Mouse (Mus musculus) common myeloid progenitor, adult 5-6 weeks (primary cell): Measurements from ENCODE around the gene Stk26. TPM values are rescaled to one million over a fixed set of nuclear protein-coding genes. Genes with fewer than 3 reads are reported as not detected.

Source experiments
- ATAC-seq: replicated peaks from 2 replicates; pipeline ENCODE4 v1.8.0; 2016; ENCODE audit warnings: low read depth, mild to moderate bottlenecking, moderate TSS enrichment, inconsistent platforms; ENCODE audit not compliant: poor library complexity, severe bottlenecking
- total RNA-seq: library from RNA; stranded (forward); fragments of 200-1000, 187-1606 nt; gene quantifications from 2 replicates; pipeline ENCODE4 v1.2.3, GENCODE M21; 2017

Gene Stk26
- 132 and 150 TPM in 2 replicates for total RNA-seq

DNA sequence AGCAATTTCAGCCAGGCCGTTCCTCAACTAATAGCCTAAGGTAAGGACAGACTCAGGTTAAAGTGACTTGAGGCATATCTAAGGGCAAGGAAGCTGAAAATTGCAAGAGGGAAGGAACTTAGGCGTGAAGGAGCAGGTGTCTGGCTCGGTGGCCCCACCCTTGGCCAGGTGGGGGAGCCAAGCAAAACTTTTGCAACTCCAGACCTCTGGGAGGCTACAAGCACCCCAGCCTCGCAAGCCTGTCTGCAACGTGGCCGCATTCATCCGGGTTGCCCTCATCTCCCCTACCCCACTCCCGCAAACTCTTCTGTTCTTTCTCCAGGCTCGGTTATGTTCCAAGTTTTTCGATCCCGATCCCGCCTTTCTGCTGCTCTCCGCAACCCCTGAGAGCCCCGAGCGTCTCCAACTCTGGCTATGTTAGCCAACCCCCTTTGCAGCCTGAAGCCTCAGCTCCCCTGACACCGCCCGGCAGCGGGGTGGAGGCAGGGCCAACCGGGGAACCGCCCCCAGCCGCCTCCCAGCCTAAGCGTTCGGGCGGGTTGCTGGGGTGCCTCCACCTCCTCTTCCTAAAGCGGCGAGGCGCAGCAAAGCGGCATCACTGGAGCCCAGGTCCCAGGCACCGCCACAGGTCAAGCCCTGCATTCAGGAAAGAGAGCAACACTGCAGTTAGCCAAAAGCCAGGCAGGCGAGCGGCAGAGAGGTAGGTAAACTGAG is at the start of gene Stk26:
Gene Stk26 (plus strand): TSS at position 201 of the 714 bp plus-strand sequence.
- ATAC-seq = peak; percentile 94

DNA sequence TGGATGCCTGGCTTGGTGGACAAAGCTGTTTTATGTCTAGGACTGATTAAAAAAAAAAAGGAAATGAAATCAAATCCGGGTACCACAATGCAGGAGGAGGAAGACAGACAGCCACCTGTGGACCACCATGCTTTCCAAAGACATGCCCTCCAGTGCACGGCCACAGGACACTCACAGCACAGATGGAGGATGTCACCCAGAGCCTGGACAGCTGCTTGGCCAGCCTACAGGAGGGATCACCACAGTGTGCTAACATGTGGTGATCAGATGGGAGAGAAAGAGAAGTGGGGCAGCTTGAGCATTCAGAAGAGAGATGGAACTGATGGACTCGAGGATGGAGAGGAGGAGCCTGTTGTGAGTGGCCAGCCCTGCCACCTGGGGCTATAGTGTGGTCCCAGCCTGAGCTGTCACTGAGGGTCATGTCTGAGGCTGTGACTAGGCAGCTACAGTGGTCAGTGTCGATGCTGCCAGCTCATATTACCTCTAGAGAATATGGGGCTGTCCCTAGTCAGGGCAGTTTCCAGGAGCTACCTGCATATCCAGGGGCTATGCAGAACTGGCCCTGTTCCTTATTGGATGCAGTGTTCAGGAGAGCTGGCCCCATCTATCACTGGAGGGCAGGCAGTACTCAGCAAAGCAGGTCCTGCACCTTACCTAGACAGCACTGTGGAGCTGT is 47.7 kb upstream of the Stk26 start:
- ATAC-seq = peak; percentile 76

DNA sequence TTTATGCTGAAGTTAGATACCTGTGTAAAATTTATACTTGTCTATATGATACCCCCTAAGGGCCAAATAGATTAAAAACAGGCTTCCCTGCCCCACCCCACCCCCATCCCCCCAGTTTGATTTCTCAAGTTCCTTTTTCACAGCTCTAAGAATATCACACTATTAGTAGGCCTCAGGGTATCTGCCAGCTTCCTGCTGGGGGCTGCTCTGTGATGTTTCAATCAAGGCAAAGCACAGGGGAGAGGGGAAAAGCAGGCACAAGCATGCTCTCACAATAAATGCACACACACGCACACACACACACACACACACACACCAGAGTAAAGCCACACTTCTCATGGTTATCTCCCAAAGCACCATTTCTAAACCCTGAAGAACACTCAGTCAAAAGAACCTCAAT is 43.0 kb upstream of the Stk26 start:
- 0 out of 2 replicates have a peak, but pooled peaks have one; percentile 11 for ATAC-seq

DNA sequence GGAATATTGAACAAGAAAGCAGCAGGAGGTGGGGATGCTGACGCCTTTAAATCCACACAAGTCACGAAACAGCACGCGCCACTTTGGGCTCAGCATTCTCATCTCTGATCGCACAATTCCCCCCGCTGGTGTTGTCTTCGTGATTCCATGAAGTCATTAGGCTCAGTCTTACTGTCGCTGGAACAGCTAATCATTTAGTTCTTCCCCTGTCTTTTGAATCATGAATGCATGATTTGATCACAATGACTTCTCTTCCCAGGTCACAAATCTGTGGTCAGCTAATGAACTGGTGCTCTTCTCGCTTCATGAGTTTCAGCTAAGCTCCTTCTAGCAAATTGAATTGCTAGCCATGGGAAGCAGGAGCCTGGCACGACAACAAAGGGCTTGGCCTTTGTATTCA is 42.3 kb upstream of the Stk26 start:
- no peak for ATAC-seq

DNA sequence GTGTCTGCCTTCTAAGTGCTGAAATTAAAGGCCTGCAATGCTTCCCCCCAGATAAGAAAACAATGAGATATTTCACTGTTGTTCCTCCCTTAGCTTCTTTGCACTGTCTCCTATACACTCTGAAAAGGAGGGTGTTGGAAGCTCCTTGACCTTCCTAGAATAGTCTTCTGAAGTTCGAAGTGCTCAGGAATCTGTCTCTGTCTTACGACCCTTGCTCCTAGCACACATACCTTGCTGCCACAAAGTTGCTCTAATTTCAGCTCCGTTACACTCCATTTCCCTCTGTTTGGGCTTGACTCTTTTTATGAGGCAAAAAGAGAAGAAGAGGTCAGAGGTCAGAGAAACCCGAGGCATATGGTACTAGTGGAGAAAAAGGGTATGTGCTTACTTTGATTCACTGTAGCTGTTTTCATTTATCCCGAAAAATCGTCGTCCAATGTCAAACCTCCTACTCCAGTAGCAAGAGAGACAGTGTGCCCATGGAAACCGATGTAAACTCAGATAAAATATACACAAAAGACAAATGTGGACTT is 41.1 kb upstream of the Stk26 start:
- no peak for ATAC-seq

DNA sequence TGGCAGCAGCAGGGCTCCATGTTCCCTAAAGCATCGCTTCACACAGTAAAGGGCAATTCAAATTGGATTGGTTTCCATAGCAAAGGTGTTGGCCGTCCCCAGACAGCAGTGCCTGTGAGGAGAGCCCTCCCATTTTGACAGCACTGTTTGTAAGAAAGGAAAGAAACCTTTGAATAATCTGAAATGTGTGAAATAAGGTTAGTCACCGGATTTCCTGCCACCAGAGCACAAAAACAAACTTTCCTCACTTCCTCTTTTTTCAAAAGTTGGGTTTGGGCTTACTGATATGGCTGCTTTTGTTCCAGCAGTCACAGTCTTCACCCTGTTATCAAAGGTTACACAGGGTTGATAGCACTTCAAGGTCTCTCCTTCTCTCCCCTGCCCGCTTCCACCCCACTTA is 35.2 kb upstream of the Stk26 start:
- ATAC-seq = peak; percentile 96

DNA sequence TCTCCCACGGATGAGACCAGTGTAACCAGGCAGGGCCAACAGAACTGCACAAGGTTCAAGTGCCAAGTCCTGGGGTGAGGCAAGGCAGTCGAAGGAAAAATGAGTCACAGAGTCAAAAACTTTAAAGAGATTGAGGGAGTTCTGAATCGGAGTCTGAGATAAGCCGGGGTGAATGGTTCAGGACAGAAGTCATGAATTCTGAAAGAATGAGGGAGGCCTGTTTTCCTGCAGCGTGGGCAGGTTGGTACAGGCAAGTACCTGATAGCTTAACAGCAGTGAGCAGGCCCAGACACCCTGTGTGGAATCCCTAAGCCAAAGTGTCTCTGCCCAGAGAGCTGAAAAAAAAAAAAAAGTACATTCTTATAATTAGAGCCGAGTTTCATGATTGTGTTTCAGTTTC is 17.0 kb upstream of the Stk26 start:
- ATAC-seq = no peak

DNA sequence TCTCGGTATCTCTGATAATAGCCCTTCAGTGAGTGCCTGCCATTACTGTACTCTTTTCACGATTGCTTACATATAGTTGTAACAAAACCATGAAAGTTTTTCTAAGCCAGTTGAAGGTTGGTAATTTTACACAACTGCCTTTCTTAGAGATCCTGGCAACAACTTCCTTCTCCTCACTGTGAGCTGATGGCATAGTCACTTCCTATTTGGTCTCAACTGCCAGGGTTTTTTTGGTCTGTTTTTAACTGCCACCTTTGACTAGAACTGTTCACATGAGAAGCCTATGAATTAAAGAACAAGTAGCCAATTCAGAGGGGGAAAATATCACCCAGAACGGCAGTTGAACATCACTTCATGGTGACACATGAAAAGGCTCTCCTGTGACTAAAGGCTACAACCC is 5.3 kb upstream of the Stk26 start:
- ATAC-seq = peak; percentile 52

DNA sequence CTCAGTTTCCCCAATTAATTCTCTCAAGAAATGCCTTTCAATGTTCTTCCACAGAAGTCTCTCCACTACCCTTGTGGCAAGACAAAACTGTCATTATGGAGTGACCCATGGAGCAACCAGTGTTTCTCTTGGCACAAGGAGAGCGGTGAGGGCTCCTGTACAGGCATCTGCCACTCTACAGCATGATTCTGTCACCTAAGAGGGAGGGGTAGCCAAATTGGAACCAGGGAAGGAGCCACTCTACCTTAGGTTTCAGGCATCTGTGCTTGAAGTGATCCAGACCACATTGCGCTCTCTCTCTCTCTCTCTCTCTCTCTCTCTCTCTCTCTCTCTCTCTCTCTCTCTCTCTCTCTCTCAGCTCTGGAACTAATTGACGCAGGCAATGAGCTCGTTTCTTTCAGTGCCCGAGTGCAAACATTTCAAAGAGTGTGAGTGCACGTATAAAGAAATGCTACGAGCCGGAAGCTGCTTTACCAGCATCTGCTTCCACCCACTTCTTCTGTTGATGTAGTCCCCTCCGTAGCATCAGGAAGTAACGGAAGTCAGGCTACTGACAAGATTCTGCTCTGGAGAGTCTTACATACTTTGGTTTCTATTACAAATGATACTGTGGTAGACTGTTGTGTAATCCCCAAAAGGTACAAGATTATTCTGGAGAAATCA is 4.7 kb upstream of the Stk26 start:
- ATAC-seq = peak; percentile 70

DNA sequence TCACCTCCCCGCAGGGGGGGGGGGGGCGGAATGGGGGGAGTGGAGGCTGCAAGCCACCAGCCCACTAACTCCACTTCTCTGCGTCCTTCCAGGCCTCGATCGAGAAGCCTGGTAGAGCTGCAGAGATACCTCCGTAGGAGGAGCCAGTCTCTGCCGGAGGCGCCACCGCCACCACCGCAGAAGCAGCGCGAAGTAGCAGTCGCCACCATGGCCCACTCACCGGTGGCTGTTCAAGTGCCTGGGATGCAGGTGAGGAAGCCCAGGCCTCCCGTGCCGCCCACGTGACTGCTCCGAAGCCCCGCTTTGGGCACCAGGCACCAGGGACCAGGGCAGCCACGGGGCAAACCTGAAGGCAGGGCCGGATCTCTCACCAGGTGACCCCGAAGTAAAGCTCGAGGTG is 740 bp downstream of the Stk26 start:
- ATAC-seq = peak; percentile 55

DNA sequence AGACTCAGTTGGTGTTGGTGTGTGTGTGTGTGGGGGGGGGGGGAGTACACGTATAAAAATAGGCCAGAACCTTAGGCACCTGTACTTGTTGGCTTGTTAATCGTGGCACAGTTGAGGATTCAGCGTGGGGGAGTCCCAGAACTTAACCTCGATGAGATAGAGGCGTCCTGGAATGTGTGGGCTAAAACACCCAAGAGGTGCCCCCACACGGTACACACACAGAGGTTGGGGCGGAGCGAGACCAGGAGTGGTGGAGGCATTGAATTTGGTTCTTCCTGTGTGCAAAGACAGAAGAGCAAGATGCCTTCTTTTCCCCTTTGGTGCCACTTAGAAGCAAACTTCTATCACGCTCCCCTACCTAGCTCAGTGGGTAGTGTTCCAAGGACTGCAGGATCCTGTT is 1.2 kb downstream of the Stk26 start:
- 0 out of 2 replicates have a peak, but pooled peaks have one; percentile 19 for ATAC-seq

DNA sequence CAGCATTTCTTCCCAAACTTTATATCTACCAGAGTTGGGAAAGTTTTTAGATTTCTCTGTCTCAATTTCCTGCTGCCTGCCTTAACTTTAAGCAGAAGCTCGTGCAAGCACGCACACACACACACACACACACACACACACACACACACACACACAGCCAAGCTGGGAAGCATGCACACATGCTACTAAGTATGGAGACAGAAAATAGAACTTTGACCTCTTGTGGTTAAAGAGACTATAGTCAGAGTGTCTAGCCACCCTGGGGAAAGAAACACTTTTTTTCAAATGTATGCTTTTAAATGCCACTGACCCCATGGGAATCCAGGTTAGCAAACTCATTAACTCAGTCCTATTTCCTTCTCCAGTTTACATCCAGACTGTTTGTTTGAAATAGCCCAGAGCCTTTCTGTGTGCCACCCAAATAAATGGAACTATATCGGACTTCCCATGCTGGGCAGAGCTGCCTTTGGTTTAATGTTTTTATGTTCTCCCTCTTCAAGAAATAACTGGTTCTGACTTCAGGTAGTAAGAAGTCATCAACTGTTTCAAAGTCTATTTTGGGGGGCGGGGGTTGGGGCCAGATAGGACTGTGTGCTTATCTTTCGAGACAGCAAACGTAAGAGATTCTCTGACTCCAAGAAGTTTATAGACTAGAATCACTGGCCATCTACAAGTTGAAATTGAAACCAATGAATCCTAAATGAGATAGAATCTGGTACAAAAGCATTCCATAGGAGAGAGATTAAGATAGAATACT is 9.8 kb downstream of the Stk26 start:
- ATAC-seq = no peak

DNA sequence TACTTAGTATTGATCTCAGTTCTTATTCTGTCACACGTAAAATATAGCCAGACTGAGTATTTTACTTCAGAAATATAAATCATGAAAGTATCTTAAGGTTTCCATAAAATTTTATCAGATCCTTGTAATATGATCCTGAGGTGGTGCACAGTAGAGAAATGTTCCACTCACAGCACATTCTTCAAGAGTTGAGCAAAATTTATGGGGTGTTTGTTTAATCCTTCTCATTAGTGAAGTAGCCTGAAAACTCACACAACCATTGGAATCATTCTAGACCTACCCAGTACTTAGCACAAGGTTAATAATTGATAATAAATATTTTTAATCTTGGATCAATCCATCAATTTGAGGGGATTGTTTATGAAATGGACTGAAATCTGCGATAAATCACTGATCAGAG is 22.9 kb downstream of the Stk26 start:
- ATAC-seq = no peak

DNA sequence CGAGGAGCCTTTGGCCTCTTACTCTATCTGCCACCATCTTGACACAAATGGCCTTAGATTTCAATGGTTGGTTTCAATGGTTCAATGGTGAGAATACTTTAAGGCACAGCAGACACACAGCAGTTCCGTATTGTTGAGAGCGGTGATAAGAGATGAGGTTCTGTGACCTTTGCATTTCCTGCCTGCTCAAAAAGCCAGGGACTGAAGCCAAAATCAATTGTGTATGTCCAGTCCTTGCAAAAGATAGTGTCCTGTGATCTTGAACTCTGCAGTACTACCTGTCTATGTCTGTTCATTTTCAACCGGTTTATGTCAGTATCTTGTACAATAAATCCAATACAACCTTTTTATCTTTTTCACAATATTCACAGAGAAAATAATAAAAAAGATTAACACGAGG is 23.9 kb downstream of the Stk26 start:
- ATAC-seq = no peak

DNA sequence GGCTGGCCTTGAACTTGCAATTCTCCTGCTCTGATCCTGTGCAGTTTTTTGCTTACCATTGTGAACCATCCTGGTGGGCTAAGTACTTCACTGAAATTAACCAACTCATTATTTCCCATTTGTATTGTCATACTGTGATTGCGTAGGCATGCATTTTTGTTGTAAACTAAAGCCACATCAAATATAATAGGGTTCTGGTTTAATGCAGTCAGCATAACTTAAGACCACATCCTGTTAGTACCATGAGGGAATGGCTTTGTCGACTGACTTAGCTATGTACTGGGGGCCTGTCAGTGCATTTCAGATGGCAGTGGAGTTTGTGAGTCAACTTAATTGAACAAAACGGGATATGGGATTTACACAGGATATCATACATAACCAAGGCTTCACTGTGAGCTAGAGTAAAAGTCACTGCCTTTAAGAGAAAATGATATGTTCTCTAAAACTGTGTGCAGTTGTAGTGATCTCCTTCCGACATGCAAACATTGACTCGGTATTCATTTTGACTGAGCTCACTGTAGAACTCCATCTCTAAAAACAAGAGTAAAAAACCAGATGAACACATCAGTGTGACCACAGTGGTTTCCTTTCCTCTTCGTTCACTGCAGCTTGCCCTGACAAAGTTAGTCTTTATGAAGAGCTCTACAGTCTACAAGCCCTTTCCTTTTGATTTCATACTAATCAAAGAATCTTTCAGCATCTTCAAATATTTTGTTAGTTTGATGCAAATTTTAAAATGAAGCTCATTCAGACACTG is 33.6 kb downstream of the Stk26 start:
- ATAC-seq = 0 out of 2 replicates have a peak, but pooled peaks have one; percentile 50

DNA sequence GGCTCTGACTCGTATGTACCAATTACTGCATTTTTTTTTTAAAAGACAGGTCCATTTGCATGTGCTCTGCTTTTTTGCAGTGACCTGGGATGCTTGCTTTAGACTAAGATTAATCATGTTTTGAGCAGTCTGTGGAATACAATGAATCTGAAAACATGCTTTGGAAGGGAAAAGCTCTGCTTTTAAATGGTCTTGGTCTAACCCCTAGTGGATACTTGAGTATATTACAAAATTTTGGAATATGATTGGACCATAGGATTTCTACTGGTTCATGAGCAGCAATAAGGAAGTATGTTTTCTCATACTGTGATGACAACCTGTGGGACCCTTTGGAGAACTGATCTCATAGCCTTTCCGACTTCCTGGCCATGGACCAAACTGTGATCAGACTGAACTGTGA is 47.2 kb downstream of the Stk26 start:
- 0 out of 2 replicates have a peak, but pooled peaks have one; percentile 39 for ATAC-seq

DNA sequence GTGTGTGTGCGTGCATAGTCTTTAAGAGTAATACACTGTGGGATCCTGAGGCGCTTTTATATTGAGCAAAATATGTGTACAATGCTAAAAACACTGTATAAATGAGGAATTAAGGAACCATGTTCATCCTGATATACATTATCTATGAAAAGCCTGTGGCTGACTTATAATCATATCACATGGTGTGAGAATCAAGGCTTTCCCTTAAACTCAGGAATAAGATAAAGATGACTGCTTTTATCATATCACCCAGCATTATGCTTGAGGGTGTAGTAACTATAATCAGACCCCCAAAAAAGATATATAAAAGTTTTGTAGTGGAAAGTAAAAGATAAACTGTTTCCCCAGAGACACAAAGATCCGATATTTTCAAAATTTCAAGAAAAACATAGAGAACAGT is 62.6 kb downstream of the Stk26 start:
- ATAC-seq = no peak

DNA sequence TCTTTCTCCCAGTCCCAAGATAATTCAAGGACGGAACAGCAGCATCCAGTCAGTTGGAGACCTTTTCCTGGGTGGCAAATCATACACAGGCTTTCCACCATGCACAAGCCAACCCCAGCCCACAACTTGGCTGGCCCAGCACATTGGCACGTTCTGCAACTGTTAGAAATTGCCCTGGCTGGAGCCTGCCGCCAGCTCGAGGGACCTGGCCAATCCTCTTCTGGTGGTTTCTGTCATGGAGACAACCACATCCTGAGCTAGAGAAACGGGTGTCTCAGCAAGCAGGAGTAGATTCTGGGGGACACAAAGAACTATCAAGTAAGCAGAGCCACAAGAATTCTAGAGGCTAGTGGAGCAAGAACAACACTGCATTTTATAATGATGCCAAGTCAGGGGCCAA is 69.1 kb downstream of the Stk26 start:
- peak; percentile 39 for ATAC-seq

DNA sequence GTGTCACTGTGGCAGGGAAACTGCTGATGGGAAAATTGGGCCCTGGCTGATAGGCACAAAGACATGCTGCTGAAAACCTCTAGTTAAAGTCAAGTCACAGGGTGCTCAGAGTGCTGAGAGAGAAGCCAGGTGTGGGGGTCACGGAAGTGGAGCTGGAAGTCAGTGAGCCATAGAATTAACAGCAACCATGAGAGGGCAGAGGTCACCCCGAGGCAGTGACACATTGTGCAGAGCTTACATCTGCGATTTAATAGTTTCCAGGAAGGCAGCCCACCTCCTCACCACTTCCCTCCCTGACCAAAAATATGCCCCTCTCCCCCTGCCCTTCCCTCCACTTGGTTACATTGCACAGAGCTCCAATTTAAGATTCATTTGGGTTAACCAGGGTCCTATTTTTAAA is 76.5 kb downstream of the Stk26 start:
- no peak for ATAC-seq

DNA sequence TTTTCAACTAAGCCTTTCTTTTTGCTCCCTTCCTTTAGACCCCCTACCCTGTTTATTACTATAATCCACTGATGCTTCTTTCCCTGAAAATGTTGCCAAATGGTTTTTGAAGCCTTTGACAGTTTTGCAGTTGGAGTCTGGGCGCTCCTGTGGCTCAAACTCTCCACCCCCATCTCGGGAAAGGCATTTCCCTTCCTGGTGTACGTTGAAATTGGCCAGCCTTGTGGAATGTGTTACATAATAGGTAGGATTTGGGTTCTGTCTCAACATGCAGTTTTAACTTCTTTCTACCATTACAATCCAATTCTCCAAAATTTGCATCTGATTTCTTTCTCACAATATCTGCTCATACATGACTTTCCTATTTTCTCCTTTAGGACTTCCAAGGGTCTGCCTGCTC is 77.9 kb downstream of the Stk26 start:
- no peak for ATAC-seq
